In the genomic region with DNA sequence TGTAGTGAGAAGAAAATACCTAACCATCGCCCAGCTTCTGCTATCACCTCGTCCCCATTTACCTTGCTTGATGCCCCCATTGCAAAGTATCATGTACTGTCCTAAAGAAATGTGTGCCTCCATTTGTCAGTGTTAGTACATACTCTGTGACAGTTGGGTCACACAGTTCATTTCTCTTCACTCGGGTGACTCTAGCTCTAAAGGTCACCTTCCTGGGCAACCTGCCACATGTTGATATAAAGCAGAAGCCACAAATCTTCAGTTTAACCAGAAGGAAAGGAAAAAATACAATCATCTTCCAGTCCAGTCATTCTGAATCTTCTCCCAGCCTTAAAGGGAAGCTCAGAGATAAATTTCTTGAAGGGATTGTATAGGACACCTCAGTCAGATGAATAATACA, we compare ENCODE assay signal across 18 mouse cellular contexts.
DNase-seq lines count a peak whose midpoint lies in the region; ATAC-seq lines count a peak whose summit lies in the region.
"Had no signal": no experiment of that assay in that cellular context is flagged by ENCODE, and none has a peak within 500 bp of the region (broad histone marks: within the 10 kb centered on the region; RNA-seq: fewer than 3 reads in every experiment).

No protein-coding gene starts in this region.

- H3K9ac ChIP-seq in kidney, embryonic 14.5 days (ENCODE audit: low read depth, low read length): no peak overlapping the region
- H3K9ac ChIP-seq in intestine, embryonic 15.5 days: no peak overlapping the region
- H3K9ac ChIP-seq: embryonic facial prominence, embryonic 12.5 days; liver, embryonic 14.5 days had no signal

- H3K4me1 ChIP-seq in kidney, embryonic 14.5 days (ENCODE audit: control insufficient read depth, insufficient read depth, low read length): no peaks in the 10 kb centered on the region
- H3K4me1 ChIP-seq in intestine, embryonic 15.5 days (replicated peaks): no peaks in the 10 kb centered on the region
- H3K4me1 ChIP-seq: embryonic facial prominence, embryonic 12.5 days; heart, embryonic 10.5 days; megakaryocyte, embryonic 14.5 days had no signal

- H3K4me3 ChIP-seq in kidney, embryonic 14.5 days (ENCODE audit: low read length): no peak overlapping the region
- no peak overlapping the region for H3K4me3 ChIP-seq in intestine, embryonic 15.5 days (replicated peaks)
- H3K4me3 ChIP-seq: embryonic facial prominence, embryonic 12.5 days; heart, embryonic 10.5 days; megakaryocyte, embryonic 14.5 days had no signal

- H3K9me3 ChIP-seq in kidney, embryonic 14.5 days (ENCODE audit: control insufficient read depth, low read length): no peaks in the 10 kb centered on the region
- H3K9me3 ChIP-seq in intestine, embryonic 15.5 days: no peaks in the 10 kb centered on the region
- H3K9me3 ChIP-seq: embryonic facial prominence, embryonic 12.5 days; heart, embryonic 10.5 days; megakaryocyte, embryonic 14.5 days had no signal

- ATAC-seq in kidney, embryonic 14.5 days (ENCODE audit: low FRiP score, low TSS enrichment): no peak
- no peak for ATAC-seq in intestine, embryonic 15.5 days

- H3K36me3 ChIP-seq in kidney, embryonic 14.5 days (ENCODE audit: control insufficient read depth, insufficient read depth, low read length): no peaks in the 10 kb centered on the region
- H3K36me3 ChIP-seq in intestine, embryonic 15.5 days: no peaks in the 10 kb centered on the region
- H3K36me3 ChIP-seq: embryonic facial prominence, embryonic 12.5 days; heart, embryonic 10.5 days had no signal

- DNase-seq in kidney, adult 11 months: peak; percentile 39
- peak; percentile 79 for DNase-seq in 416B (ENCODE audit: low read depth)
- DNase-seq in adrenal gland, adult 2 months: peak; percentile 73
- peak; percentile 43 to 65 for DNase-seq in kidney, adult 8-10 months
- DNase-seq in ovary, adult 18-20 months (ENCODE audit: low spot score): no peak
- no peak for DNase-seq in urinary bladder, postnatal 14 days (ENCODE audit: low spot score)
- DNase-seq: B cell, adult 2 months; cerebellum, postnatal 25 days; gastrocnemius, postnatal 10 days; layer of hippocampus, adult 9-11 months; left cerebral cortex, postnatal 4 days; thymus, adult 2 months had no signal

- H3K27me3 ChIP-seq in kidney, embryonic 14.5 days (ENCODE audit: control insufficient read depth, insufficient read depth, low read length): no peaks in the 10 kb centered on the region
- no peaks in the 10 kb centered on the region for H3K27me3 ChIP-seq in intestine, embryonic 15.5 days (replicated peaks)
- H3K27me3 ChIP-seq: embryonic facial prominence, embryonic 12.5 days; megakaryocyte, embryonic 14.5 days had no signal

- no peak overlapping the region for H3K27ac ChIP-seq in kidney, embryonic 14.5 days (ENCODE audit: low read depth, low read length)
- H3K27ac ChIP-seq in intestine, embryonic 15.5 days: no peak overlapping the region
- H3K27ac ChIP-seq: embryonic facial prominence, embryonic 12.5 days; heart, embryonic 10.5 days; liver, embryonic 14.5 days had no signal

- WGBS in kidney, embryonic 14.5 days: 57% methylated on average over 3 of the region's 3 CpGs
- whole genome bisulfite sequencing in intestine, embryonic 15.5 days: 59% methylated on average over 3 of the region's 3 CpGs

- no peak overlapping the region for H3K4me2 ChIP-seq in kidney, embryonic 14.5 days (replicated peaks; ENCODE audit: low read depth, low read length)
- no peak overlapping the region for H3K4me2 ChIP-seq in intestine, embryonic 15.5 days (replicated peaks)
- H3K4me2 ChIP-seq: embryonic facial prominence, embryonic 12.5 days had no signal

Comparison
In these comparisons a context has a peak if more than half of its experiments do, and no peak if none do; other contexts are left out.
1. DNase-seq: peak in kidney, adult 11 months (single experiment), 416B (single experiment), adrenal gland, adult 2 months (single experiment) and kidney, adult 8-10 months (2 of 2); none in ovary, adult 18-20 months (single experiment) and urinary bladder, postnatal 14 days (single experiment).